ENCODE assay signal across 24 mouse cellular contexts in genomic region chr3:100430731-100431130, GRCm38 (mm10). TPM values are rescaled to one million over a fixed set of nuclear protein-coding genes. Genes with fewer than 3 reads are reported as not detected.
DNase-seq lines count a peak whose midpoint lies in the region; ATAC-seq and TF ChIP-seq lines count a peak whose summit lies in the region.
"Had no signal": no experiment of that assay in that cellular context is flagged by ENCODE, and none has a peak within 500 bp of the region (broad histone marks: within the 10 kb centered on the region; RNA-seq: fewer than 3 reads in every experiment).

No protein-coding gene starts in this region.

- peaks cover 34% of the 10 kb centered on the region for H3K27me3 ChIP-seq in megakaryocyte, embryonic 14.5 days (replicated peaks)
- 0 out of 2 replicates have a peak, but pooled peaks cover 6% of the 10 kb centered on the region for H3K27me3 ChIP-seq in liver, embryonic 15.5 days
- H3K27me3 ChIP-seq: embryonic facial prominence, embryonic 15.5 days; hindbrain, embryonic 12.5 days had no signal

- H3K4me2 ChIP-seq in liver, embryonic 15.5 days, result no peak overlapping the region
- H3K4me2 ChIP-seq: embryonic facial prominence, embryonic 15.5 days; heart, embryonic 13.5 days; hindbrain, embryonic 12.5 days had no signal

- 66% methylated on average over 1 of the region's 1 CpGs for WGBS in liver, embryonic 15.5 days (ENCODE audit: insufficient replicate concordance)

- 0 out of 2 replicates have a peak overlapping the region, but pooled peaks have one; percentile 33 for H3K9ac ChIP-seq in liver, embryonic 15.5 days
- H3K9ac ChIP-seq: embryonic facial prominence, embryonic 15.5 days; heart, embryonic 13.5 days; hindbrain, embryonic 12.5 days had no signal

- H3K4me3 ChIP-seq in layer of hippocampus, adult 2 months, result no peak overlapping the region
- peak overlapping the region; percentile 42 for H3K4me3 ChIP-seq in megakaryocyte, embryonic 14.5 days (replicated peaks)
- H3K4me3 ChIP-seq in liver, embryonic 15.5 days (replicated peaks), result no peak overlapping the region
- H3K4me3 ChIP-seq: embryonic facial prominence, embryonic 15.5 days; erythroblast, embryonic 14.5 days; forebrain, embryonic 10.5 days; gastrocnemius, adult 2 months; heart, embryonic 13.5 days; hindbrain, embryonic 12.5 days had no signal

- no peak for ATAC-seq in megakaryocyte, adult 5-6 weeks (ENCODE audit: poor library complexity, severe bottlenecking)
- no peak for ATAC-seq in liver, embryonic 15.5 days (ENCODE audit: insufficient read depth)
- ATAC-seq: CD4-positive, CD25-positive, alpha-beta regulatory T cell, adult 4 months; forebrain, embryonic 14.5 days; hindbrain, embryonic 16.5 days had no signal

- TF ChIP-seq CTCF in layer of hippocampus, adult 2 months (conservative IDR thresholded peaks at IDR 0.05), result no peak

- peaks cover 72% of the 10 kb centered on the region for H3K4me1 ChIP-seq in megakaryocyte, embryonic 14.5 days
- H3K4me1 ChIP-seq in liver, embryonic 15.5 days (replicated peaks), result peaks cover 56% of the 10 kb centered on the region
- H3K4me1 ChIP-seq: embryonic facial prominence, embryonic 15.5 days; forebrain, embryonic 10.5 days; hindbrain, embryonic 12.5 days had no signal

- H3K36me3 ChIP-seq in megakaryocyte, embryonic 14.5 days (replicated peaks; ENCODE audit: low read length), result no peaks in the 10 kb centered on the region
- no peaks in the 10 kb centered on the region for H3K36me3 ChIP-seq in liver, embryonic 15.5 days (replicated peaks)
- H3K36me3 ChIP-seq: embryonic facial prominence, embryonic 15.5 days; forebrain, embryonic 10.5 days; G1E; heart, embryonic 13.5 days; hindbrain, embryonic 12.5 days had no signal

- no peaks in the 10 kb centered on the region for H3K9me3 ChIP-seq in megakaryocyte, embryonic 14.5 days
- H3K9me3 ChIP-seq in liver, embryonic 15.5 days (replicated peaks), result no peaks in the 10 kb centered on the region
- H3K9me3 ChIP-seq: embryonic facial prominence, embryonic 15.5 days; forebrain, embryonic 10.5 days; G1E; heart, embryonic 13.5 days; hindbrain, embryonic 12.5 days had no signal

- peak overlapping the region; percentile 48; the same call in 1 of the 2 replicates for H3K27ac ChIP-seq in layer of hippocampus, adult 2 months
- H3K27ac ChIP-seq in liver, embryonic 15.5 days (replicated peaks), result peak overlapping the region; percentile 85; the same call in 1 of the 2 replicates
- H3K27ac ChIP-seq: embryonic facial prominence, embryonic 15.5 days; forebrain, embryonic 10.5 days; gastrocnemius, adult 2 months; heart, embryonic 13.5 days; hindbrain, embryonic 12.5 days had no signal

- peak; percentile 15 for DNase-seq in adrenal gland, adult 2 months
- no peak for DNase-seq in adrenal gland, adult 8-10 months
- DNase-seq in layer of hippocampus, adult 2 months (ENCODE audit: low spot score in 2 of 2), result no peak
- no peak for DNase-seq in layer of hippocampus, adult 9-10 months (ENCODE audit: low spot score)
- DNase-seq in kidney, postnatal 36 days, result no peak
- DNase-seq: B cell, adult 2 months; cerebellum, adult 11 months; cerebellum, adult 8-10 months; embryo, embryonic 11 days; gastrocnemius, adult 2 months; gastrocnemius, postnatal 25 days; heart, postnatal 4 days had no signal

RNA-seq across cellular contexts. Expression of gene Tent5c, which starts 58.4 kb away (rescaled TPM):
- total RNA-seq in adrenal gland, adult 2 months (2021), result 1 to 10 TPM; 6.0 to 6.8 TPM
- polyA plus RNA-seq in adrenal gland, adult 2 months (2012; rRNA removed), result 0.55 and 0.73 TPM in 2 replicates
- total RNA-seq in adrenal gland, adult 8-10 months (2022), result 1 to 10 TPM; 3.5 to 8.8 (median 5.1) TPM
- 1 to 10 TPM; 2.3 to 2.4 TPM for total RNA-seq in layer of hippocampus, adult 2 months (2021)
- 4.6 and 7.1 TPM in 2 replicates for polyA plus RNA-seq in megakaryocyte, embryonic 14.5 days (2012; ENCODE audit: insufficient read depth, low replicate concordance)
- total RNA-seq in megakaryocyte, adult 5-6 weeks (2015), result 1.1 and 1.8 TPM in 2 replicates
- total RNA-seq in megakaryocyte, adult 5-6 weeks (2017), result 2.2 and 3.9 TPM in 2 replicates
- 94.2 and 107 TPM in 2 replicates for polyA plus RNA-seq in liver, embryonic 15.5 days (2015; fragmentation: Nextera tagmentation; extraction: Ambion mirVana)
